Mouse (Mus musculus): Measurements from ENCODE around the gene Haus8.
"Not testable (repeated sequence)": the region's sequence is repeated elsewhere in the genome, so short reads cannot be mapped to it uniquely, and the experiment has no call there.

Gene Haus8

DNA sequence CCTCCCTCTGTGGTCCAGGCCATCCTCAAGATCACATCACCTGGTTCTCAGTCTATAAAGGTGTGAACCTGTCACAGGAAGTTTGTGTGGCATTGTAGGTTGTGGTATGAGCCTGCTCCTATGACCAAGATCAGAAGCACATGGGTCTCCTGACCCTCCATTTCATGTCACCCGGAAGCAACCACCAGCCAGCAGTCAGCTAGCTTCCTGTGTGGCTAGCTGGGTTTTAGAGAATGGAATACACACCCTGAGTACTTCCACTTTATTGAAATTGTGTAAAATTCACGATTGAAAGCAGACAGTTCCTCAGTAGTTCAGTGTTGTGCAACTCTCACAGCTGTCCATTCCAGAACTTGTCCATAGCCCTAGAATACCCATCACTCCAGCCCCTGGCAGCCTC is 13.5 kb upstream of the Haus8 start:
- DNase-seq (ENCODE audit: low spot score in 2 of 2), result not testable (repeated sequence)

DNA sequence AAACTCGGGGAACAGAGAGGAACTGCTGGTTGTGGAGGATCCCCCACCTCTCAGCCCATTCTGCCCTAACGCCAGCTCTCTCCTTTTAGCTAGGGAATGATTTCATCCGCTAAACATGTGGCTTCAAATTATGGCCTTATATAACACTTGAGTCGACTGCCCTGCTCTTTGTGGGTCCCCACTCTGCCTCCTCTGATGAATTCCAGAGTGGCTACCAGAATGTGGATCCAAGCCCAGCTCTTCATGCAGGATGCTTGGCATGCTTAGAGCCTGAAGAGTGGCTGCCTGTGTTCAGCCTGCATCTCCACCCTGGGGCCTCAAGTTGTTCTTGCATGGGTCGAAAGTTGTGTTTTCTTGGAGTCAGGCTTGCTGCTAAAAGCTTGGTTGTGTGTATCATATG is 9.9 kb upstream of the Haus8 start:
- DNase-seq (ENCODE audit: low spot score in 2 of 2), result no peak

DNA sequence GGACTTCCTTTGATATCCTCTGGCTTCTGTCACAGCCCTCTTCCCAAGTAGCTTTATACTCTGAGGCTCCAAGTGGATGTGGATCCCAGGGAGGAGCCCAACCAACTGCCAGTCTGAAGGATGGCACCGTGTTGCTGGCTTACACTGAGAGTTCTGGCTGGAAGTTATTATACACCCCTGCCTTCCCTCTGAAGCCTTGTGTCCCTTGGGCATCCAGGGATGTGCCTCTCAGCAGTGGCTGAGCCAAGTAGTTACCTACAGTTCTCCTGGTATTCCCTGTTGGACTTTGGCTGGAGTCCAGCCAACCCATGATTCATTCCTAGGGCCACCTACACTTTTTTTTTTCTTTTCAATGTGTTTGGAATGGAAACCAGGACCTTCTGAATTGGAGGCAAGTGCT is 9.0 kb upstream of the Haus8 start:
- not testable (repeated sequence) for DNase-seq (ENCODE audit: low spot score in 2 of 2)

DNA sequence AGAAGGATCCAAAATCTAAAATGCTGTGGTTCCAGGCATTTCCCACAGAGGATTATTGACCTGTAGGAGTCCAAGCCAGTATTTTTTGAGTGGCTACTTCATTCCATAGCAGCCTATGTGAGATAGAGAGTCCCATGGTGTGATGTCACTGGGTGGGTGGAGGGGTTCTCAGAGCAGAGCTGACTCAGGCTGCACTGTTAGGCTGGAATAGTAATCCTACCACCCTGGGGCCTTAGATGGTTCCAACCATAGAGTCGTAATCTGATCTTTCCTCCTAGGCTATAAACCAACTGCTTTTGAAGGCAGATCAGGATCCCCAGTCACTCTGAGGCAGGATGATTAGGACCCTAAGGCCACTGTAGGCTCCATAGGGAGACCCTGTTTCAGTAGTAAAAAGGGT is 6.7 kb upstream of the Haus8 start:
- DNase-seq (ENCODE audit: low spot score in 2 of 2), result not testable (repeated sequence)

DNA sequence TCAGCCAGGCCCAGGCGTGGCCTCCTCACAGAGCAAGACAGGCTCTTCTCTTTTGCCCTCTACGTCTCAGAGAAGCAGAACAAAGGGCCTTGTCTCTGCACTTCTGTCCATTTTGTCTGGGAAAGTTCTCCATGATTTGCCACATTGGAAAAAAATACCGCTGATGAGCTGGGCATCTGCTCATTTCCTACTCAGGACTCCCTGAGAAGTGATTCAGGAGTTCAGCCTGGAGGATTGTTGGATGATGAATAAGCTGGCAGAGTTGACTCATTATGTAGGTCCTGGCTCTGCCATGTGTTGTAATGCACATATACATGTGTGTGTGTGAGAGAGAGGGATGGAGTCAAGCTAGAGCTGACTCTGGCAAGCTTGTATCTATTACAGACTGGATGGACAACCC is 3.4 kb upstream of the Haus8 start:
- no peak for DNase-seq (ENCODE audit: low spot score in 2 of 2)

DNA sequence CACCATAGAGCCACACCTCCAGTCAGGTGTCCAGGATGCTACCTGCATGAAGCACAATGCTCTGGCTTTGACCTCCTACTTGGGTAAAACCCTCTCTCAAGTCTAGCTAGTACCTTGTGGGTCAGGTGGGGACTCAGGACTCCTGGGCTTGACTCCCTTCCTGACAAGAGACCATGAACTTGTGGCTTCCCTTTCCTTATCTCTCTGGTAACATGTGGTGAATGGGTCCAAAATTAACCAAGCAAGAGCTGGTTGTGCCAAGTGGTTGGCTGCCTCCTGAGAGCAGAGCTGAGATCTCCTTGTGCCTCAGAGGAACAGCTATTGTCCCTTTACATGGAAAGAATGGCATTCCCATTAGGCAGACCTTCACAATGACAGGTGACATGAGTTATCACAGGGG is 1.7 kb upstream of the Haus8 start:
- DNase-seq (ENCODE audit: low spot score in 2 of 2), result no peak

DNA sequence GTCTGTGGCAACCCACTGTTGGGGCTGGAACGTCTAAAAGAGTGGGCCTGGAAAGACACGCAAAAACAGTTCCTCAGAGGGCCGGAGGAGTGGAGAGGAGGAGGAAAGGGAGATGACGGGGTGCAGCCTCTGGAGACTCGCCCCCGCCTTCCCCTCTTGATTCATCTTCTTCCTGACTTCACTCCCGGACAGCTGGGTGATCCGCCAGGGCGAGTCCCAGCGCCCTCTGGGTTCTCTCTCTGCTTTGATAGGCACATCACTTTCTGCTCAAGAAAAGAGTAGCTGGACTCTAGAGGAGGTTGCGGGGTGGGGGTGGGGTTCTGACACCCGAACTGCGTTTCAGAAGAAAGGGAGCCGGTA is 397 bp upstream of the Haus8 start:
- peak in 1 of 2 experiments; percentile 55 for DNase-seq (ENCODE audit: low spot score in 2 of 2)

DNA sequence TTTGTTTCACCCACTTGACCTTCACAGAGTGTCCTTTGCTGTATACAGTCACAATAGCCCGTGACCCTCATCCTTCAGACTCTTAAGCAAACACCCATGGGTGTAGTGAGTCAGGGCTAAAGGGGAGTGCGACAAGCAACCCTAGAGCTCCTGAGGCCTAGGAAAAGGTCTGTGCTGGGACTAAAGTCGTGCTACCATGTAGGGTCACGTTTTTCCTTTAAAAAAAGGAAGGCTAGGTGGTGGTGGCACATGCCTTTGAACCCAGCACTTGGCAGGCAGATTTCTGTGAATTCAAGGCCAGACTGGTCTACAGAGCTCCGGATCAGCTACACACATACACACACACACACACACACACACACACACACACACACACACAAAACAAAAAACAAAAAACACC is 1.1 kb downstream of the Haus8 start:
- no peak for DNase-seq (ENCODE audit: low spot score in 2 of 2)

DNA sequence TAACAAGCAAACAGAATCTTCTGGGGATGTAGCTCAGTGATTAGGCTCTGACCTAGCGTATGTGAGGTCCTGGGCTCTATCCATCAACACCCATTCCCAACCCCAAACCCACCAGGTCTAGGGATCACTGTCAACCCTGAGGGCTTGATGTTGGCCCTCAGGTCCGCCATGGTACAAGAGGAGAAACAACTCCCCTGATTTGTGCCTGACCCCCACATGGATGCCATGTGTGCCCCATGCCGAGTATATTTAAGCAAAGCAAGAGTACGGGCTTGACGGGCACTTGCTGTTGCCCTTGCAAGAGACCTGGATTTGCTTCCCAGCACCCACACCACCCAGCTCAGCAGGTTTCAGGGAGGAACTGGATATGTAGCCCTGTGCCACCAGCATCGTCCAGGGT is 4.4 kb downstream of the Haus8 start:
- DNase-seq (ENCODE audit: low spot score in 2 of 2), result not testable (repeated sequence)

DNA sequence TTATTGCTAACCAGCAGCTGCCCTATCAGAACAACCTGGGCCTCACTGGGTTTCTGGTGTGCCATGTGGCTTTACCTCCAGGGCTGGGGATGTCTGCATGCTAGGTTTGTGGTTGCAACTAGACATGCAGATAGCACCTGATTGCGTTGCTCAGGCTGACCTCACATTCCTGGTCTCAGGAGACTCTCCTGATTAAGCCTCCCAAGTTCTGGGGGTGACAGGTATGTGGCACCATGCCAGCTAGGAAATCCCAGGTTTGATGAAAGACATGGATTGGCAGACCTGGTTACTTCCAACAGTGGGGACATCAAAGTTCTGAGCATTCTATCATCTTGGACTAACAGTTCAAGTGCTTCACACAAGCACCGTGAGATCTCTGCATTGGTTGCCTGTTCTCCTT is 5.0 kb downstream of the Haus8 start:
- DNase-seq (ENCODE audit: low spot score in 2 of 2), result no peak

DNA sequence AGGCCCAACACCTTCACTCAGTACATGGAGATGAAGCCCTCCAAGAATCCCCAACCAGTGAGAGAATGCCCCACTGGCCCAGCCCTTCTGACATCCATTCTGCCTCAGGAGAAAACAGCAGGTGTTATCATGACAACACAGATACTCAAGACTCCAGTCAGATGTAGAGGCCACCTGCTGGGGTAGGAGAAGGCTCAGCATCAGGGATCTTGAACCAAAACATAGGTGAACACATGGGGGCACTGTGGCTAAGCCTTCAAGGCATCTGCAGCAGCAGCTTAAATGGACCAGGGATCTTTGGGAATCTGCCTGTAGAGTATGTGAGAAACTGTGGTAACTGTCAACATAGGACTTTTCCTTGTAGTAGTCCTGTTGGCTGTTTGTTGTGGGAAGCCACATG is 11.5 kb downstream of the Haus8 start:
- no peak for DNase-seq (ENCODE audit: low spot score in 2 of 2)

DNA sequence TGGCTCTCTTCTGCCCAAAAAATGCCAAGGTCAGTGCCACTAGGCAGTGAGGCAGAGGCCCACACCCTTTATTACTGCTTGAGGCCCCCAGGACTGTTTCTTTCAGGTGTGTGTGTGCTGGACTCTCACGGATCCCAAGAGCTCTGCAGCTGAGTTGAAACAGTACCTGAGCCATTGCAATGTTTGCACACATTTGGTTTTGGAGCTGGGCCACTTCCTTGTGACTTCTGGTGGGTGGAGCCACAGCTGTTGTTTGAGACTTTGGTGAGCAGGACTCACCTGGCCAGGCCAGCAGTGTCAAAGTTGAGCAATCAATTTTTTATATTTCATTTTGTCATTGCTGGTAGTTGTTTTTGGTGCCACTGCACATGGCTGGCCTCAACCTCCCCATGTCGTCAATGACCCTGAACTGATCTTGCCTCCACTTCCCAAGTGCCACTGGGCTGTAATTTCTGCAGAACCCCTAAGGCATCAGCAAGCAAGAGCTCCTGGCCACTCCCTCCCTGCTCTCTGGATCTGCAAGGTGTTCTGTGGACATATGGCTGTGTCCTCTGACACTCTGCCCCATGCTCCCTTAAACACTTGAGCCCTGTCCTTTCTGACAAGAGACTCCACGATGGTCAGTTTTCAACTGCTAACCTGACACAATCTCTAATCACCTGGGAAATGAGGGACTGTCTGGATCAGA is 16.0 kb downstream of the Haus8 start:
- no peak for DNase-seq (ENCODE audit: low spot score in 2 of 2)

DNA sequence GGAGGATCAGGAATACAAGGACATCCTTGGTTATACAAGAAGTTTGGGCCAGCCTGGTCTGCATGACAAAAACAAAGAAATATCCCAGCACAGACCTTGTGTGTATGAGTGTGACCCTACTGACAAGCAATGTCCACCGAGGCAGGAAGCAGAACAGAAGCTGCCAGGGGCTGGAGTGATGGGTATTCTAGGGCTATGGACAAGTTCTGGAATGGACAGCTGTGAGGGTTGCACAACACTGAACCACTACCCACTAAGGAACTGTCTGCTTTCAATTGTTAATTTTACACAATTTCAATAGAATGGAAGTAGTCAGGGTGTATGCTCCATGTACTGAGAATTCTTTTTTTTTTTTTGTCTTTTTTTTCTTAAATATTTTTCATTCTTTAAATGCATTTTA is 24.5 kb downstream of the Haus8 start:
- no peak for DNase-seq (ENCODE audit: low spot score in 2 of 2)

DNA sequence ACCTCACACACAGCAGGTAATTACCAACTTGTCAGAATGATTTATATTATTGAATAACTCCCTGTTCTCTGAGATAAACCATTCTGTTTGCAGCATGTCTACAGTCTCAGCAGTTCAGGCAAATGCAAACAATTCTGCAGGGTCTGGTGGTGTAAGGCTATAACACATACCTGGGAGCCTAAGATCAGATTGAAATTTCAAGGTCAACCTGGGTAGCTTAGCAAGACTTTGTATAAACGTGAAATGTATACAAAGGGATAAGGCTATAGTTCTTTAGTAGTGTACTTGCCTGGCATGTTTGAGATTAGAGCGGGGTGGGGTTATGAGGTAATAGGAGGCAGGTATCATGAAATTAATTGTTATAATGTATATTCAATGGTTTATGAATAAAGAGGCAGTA is 30.0 kb downstream of the Haus8 start:
- DNase-seq (ENCODE audit: low spot score in 2 of 2), result no peak

DNA sequence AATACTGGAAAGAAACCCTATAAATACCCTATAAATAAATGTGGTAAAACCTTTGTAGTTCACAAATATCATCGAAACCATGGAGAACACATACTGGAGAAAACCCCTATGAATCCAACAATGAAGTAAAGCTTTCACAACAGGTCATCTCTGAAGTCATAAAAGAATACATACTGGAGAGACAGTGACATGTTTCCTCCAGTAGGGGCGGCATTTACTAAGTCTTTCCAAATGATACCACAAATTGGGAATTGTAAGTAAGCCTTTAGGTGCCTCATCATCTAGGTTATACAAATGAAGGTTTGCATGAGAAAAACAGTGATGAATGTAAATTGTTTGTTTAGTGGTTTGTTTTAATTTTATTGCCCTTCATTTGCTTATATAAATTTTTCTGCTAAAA is 48.2 kb downstream of the Haus8 start:
- DNase-seq (ENCODE audit: low spot score in 2 of 2), result no peak

DNA sequence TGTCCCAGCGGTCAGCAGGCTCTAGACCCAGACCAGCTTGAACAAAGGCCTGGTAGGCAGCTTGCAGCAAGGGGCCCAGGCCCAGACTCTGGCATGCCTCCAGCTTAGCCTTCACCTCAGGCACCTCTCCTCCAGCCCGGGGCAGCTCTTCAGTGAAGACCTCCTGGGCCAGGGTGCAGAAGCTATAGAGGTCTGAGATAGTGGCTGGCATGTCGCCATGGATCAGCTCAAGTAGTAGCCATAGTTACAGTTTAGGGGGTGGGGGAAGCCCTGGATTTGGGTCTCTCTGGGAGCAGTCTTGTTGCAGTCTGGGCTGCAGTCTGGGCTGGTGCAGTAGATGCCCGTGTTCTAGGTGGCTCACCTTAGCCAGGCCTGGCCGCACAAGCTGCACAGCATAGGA is 58.5 kb downstream of the Haus8 start:
- not testable (repeated sequence) for DNase-seq (ENCODE audit: low spot score in 2 of 2)

DNA sequence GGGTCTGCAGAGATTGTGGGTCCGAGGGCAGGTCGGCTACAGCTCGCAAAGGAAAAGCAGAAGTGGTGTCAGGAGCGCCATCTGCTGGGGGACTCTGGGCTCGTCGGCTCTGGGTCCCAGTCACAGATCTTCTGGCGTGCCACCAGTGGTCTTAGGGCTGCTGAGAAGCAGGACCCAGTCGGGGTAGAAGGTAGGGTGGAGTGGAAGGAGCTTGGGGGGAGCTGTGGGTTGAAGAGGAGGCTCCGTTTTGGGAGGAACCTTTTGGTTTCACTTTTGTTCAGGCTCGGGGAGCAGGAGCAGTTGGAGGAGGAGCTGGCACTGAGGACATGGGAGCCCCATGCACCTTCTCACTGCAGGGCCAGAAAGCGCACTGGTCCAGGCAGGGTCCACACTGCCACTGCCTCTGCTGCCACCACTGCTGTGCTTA is 67.2 kb downstream of the Haus8 start:
- DNase-seq (ENCODE audit: low spot score in 2 of 2), result peak in 1 of 2 experiments; percentile 9
